Mouse (Mus musculus): Measurements from ENCODE around the gene Barx1. TPM values are rescaled to one million over a fixed set of nuclear protein-coding genes. Genes with fewer than 3 reads are reported as not detected.

Barx1 gene
- total RNA-seq, 4 experiments from 2014 or later: not detected

- no peak for DNase-seq (ENCODE audit: low spot score in 2 of 2)
Observed at GRCm38 (mm10) chr13:48660221-48660734, 2.5 kb upstream of the Barx1 start.

- DNase-seq (ENCODE audit: low spot score in 2 of 2): no peak
Observed at GRCm38 (mm10) chr13:48660741-48661140, 2.1 kb upstream of the Barx1 start.

GRCm38 (mm10) chr13:48661561-48661960, 1.2 kb upstream of the Barx1 start:
- DNase-seq (ENCODE audit: low spot score in 2 of 2): no peak

- DNase-seq (ENCODE audit: low spot score in 2 of 2): no peak
Observed at GRCm38 (mm10) chr13:48663211-48663987, 601 bp downstream of the Barx1 start.

DNA sequence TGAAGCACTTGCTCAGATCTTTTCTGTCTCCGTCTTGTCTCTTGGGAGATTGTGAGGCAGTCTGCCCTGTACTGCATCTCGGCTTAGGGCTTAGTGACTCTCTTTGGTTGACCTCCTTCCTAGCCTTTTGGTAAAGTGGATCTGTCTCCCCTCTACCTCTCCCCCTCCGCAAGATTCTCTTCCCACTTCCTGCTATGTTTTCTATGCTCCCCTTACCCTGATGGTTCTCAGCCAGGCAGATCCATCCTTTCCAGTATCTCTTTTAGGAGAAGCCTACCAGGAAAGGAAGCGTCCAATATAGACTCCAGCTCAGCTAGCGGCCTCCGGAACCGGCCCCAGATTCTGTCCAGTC, 1.2 kb downstream of the Barx1 start:
- DNase-seq (ENCODE audit: low spot score in 2 of 2): no peak

DNA sequence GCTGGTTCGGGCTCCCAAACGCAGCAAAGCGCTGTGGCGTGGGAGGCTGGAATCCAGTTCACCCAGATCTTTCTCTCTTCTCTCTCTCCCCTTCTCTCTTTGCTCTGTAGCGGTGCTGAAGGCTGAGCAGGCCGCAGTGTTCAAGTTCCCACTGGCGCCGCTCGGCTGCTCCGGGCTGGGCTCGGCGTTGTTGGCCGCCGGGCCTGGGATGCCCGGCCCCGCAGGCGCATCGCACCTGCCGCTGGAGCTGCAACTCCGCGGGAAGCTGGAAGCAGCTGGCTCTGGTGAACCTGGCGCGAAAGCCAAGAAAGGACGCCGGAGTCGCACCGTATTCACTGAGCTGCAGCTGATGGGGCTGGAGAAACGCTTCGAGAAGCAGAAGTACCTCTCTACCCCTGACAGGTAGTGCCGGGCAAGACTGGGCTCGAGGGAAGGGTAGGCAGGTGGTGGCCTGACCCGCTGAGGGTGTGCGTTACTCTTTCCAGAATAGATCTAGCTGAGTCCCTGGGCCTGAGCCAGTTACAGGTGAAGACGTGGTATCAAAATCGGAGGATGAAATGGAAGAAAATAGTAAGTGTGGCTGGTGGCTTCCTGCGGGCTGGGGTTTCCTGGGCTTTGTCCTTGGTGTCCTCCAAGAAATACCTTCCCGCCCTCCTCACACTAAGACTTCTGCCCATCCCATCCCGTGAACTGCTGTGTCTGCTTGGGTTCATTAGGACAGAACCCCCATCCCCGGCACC, 2.3 kb downstream of the Barx1 start:
- DNase-seq (ENCODE audit: low spot score in 2 of 2): no peak

- no peak for DNase-seq (ENCODE audit: low spot score in 2 of 2)
Observed at GRCm38 (mm10) chr13:48665656-48666597, 3.1 kb downstream of the Barx1 start.

- DNase-seq (ENCODE audit: low spot score in 2 of 2): no peak
Observed at GRCm38 (mm10) chr13:48667461-48667860, 4.7 kb downstream of the Barx1 start.

- no peak for DNase-seq (ENCODE audit: low spot score in 2 of 2)
Observed at GRCm38 (mm10) chr13:48668091-48668975, 5.5 kb downstream of the Barx1 start.

DNA sequence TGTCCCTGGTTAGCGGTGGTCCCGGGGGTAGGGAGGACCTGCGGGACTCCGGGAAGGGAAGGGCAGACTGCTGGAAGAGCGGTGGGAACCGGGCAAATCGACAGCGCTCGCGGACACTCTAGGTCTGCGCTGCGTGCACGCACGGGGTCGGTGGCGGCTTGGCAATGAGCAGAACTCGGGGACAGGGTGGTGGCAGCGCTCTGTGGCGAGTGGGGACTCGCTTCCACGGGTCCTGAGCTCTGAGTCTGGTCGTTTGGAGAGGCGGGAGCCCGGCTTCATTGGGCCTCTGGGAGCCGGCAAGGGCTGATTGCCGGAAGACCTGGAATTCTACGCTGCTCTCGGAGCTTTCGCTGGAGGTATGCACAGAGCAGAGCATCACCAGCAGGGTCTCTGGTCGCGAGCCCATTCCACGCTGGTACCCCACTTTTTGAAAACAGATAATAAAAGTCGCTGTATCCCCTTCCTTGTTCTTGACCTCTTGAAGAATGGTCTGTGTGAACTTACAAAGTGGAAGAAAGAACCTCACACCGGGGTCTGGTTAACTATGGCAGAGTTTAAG, 6.3 kb downstream of the Barx1 start:
- no peak for DNase-seq (ENCODE audit: low spot score in 2 of 2)

DNA sequence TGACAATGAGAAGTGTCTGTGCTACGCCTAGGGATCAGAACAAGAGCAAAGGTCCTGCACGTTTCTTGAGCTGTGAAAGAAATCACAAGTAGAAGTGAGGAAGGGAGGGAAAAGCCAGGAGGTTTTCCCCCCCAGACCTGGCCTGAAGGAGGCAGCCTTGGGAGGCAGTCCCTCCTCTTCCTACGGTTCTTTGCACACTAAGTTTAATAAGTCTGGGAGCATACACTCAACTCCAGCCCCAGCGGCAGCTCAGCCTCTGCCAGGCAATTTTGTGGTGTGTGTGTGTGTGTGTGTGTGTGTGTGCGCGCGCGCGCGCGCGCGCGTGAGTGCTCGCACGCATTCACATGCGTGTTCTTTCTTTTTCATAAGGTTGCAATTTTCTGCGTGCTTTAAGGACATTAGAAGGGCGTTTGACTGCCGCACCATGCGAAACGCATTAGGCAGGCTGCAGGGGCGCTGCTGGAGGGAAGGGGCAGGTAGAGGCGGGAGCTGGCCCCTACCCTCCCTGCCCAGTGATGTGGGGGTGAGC, 9.6 kb downstream of the Barx1 start:
- DNase-seq (ENCODE audit: low spot score in 2 of 2): no peak

DNA sequence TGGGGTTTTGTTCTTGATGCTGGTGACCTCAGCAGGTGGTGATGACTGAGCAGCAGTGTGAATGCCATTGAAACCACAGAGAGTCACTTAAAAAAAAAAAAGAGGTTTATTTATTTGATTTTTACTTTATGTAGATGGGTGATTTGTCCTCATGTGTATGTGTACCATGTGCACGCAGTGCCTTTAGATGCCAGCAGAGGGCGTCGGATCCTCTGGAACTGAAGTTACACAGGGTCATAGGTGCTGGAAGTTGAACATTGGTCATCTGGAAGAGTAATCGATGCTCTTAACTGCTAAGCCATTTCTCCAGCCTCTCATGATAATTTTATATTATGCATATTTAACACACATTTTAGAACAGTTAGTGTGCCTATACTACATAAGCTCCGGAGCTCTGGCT, 11.8 kb downstream of the Barx1 start:
- DNase-seq (ENCODE audit: low spot score in 2 of 2): no peak

GRCm38 (mm10) chr13:48679351-48679750, 16.6 kb downstream of the Barx1 start:
- DNase-seq (ENCODE audit: low spot score in 2 of 2): no peak

DNA sequence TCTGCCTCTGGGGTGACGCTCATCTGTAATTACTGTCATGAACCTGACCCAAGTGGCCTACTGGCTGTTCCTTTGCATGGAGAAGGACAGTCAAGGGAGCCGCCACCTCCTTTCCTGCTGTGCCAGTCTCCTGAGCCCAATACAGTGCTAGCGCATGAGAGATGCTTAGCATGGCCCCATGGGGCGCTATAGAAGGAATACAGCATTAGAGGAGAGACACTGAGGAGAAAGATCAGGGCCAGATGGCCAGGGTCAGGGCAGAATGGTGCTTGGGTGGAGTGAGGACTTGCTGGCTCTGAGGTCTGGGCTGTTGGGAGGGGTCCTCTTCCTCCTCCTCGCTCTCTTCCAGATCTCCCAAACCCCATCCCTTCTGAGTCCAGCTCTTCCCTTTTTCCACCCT, 23.9 kb downstream of the Barx1 start:
- DNase-seq (ENCODE audit: low spot score in 2 of 2): no peak

GRCm38 (mm10) chr13:48691991-48692390, 29.2 kb downstream of the Barx1 start:
- DNase-seq (ENCODE audit: low spot score in 2 of 2): no peak

GRCm38 (mm10) chr13:48694090-48695064, 31.6 kb downstream of the Barx1 start:
- DNase-seq (ENCODE audit: low spot score in 2 of 2): peak in 1 of 2 experiments; percentile 56

- no peak for DNase-seq (ENCODE audit: low spot score in 2 of 2)
Observed at GRCm38 (mm10) chr13:48706385-48706951, 43.7 kb downstream of the Barx1 start.

- DNase-seq (ENCODE audit: low spot score in 2 of 2): no peak
Observed at GRCm38 (mm10) chr13:48712675-48713074, 49.9 kb downstream of the Barx1 start.

Measured in left cerebral cortex, adult 8-10 months (tissue).